Mouse (Mus musculus): ENCODE measurements at regions not wholly inside any gene's neighbourhood (a gene's known extent, or its start where the extent isn't known, plus 50 kb on each side); places are given as distances from the start of the nearest gene placed in this dataset.

DNA sequence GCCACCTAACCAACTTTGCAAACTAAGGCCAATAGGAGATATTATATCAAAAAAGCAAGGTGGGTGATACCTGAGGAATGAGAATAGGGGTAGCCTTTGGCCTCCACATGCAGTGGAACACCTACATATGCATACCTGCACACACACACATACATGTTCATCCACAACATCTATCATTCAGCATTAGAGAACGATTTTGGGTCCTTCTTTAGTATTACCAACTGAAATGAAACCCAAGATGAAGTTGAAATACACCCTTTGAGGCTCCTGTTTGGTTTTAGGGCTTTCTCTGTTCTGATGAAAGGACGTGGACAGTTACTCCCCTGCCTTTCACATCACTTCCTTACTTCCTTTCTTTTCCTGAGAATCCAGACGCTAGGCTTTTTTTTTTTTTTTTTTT, 180.9 kb downstream of the Pax3 start:
- H3K9me3 ChIP-seq (ENCODE audit: low read length) = no peaks in the 10 kb centered on the region
- no peak for TF ChIP-seq CTCF (IDR thresholded peaks at IDR 0.05)
- no peak for TF ChIP-seq EP300 (IDR thresholded peaks at IDR 0.05)
- no peak overlapping the region for H3K9ac ChIP-seq (replicated peaks; ENCODE audit: low read depth)
- no peak overlapping the region for H3K27ac ChIP-seq (ENCODE audit: low read length)
- H3K4me3 ChIP-seq (ENCODE audit: low read depth, low read length) = no peak overlapping the region
- H3K36me3 ChIP-seq (ENCODE audit: insufficient read depth, low read length) = no peaks in the 10 kb centered on the region
- no peak overlapping the region for H3K4me2 ChIP-seq (replicated peaks; ENCODE audit: low read depth, low read length)
- ATAC-seq = no peak
- no peak for DNase-seq (ENCODE audit: low spot score)
- WGBS = 26% methylated on average over 3 of the region's 3 CpGs
- H3K27me3 ChIP-seq (replicated peaks; ENCODE audit: insufficient read depth, low read length) = no peaks in the 10 kb centered on the region
- no peaks in the 10 kb centered on the region for H3K4me1 ChIP-seq (ENCODE audit: insufficient read depth, low read depth, low read length)

DNA sequence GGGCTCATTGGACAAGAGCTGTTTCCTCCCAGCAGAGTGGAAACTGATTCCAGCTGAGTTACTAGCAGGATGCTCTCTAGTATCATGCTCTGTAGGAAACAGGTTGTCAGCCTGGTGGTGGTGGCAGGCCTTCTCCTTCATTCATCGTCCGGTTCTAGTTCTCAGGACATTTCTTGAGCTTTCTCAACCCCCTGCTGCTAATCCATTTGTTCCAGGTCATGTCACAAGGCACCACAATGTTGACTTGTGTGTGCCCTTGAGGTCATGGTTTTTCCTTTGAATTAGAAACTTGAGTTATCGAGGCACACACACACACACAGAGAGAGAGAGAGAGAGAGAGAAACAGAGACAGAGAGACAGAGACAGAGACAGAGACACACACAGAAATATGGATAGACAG, 183.5 kb downstream of the Pax3 start:
- Histone ChIP-seq H3K4me1 (ENCODE audit: insufficient read depth, low read depth, low read length) (no peaks in the 10 kb centered on the region), H3K4me2 (replicated peaks; ENCODE audit: low read depth, low read length) (no peak overlapping the region), H3K27me3 (replicated peaks; ENCODE audit: insufficient read depth, low read length) (no peaks in the 10 kb centered on the region), H3K9ac (replicated peaks; ENCODE audit: low read depth) (no peak overlapping the region), H3K9me3 (ENCODE audit: low read length) (no peaks in the 10 kb centered on the region), H3K36me3 (ENCODE audit: insufficient read depth, low read length) (no peaks in the 10 kb centered on the region), H3K27ac (ENCODE audit: low read length) (no peak overlapping the region), H3K4me3 (ENCODE audit: low read depth, low read length) (no peak overlapping the region)
- TF ChIP-seq CTCF (IDR thresholded peaks at IDR 0.05) = no peak
- no peak for TF ChIP-seq EP300 (IDR thresholded peaks at IDR 0.05)
- ATAC-seq (no peak), DNase-seq (ENCODE audit: low spot score) (no peak)
- WGBS = 39% methylated on average over 3 of the region's 3 CpGs

DNA sequence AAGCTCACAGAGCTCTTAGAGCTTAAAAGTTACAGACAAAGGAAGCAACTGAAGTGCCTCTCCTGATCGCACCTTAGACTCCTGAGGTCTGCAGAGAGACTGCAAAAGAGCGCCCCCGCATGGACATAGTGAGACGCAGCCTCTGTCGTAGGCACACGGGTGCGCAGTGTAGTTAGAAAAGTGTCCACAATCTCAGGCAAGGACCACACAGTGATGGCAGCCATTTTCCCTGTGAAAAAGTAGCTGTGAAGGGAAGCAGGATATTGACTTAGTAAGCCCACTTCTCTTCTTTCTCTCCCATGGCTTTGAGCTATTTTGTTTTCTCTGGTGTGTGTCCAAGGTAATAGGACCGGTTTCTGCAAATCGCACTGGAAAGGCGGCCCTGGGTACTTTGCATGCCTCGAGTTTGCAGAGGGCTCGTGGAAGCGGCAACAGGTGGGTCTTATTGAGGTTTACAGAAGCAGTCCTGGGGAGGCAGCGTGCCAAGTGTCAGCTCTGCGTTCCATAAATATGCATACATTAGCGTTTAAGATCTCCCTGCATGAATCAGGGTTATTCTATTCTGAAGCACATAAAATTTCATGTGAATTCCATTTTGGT, 188.0 kb downstream of the Pax3 start:
- Histone ChIP-seq H3K4me2 (replicated peaks; ENCODE audit: low read depth, low read length) (no peak overlapping the region), H3K9me3 (ENCODE audit: low read length) (no peaks in the 10 kb centered on the region), H3K4me3 (ENCODE audit: low read depth, low read length) (no peak overlapping the region), H3K36me3 (ENCODE audit: insufficient read depth, low read length) (no peaks in the 10 kb centered on the region), H3K9ac (replicated peaks; ENCODE audit: low read depth) (no peak overlapping the region), H3K27ac (ENCODE audit: low read length) (no peak overlapping the region), H3K4me1 (ENCODE audit: insufficient read depth, low read depth, low read length) (no peaks in the 10 kb centered on the region), H3K27me3 (replicated peaks; ENCODE audit: insufficient read depth, low read length) (no peaks in the 10 kb centered on the region)
- whole genome bisulfite sequencing = 20% methylated on average over 16 of the region's 16 CpGs
- peak; percentile 72 for DNase-seq (ENCODE audit: low spot score)
- ATAC-seq = peak; percentile 78
- TF ChIP-seq EP300 (IDR thresholded peaks at IDR 0.05) (no peak), CTCF (IDR thresholded peaks at IDR 0.05) (peak; percentile 68)

DNA sequence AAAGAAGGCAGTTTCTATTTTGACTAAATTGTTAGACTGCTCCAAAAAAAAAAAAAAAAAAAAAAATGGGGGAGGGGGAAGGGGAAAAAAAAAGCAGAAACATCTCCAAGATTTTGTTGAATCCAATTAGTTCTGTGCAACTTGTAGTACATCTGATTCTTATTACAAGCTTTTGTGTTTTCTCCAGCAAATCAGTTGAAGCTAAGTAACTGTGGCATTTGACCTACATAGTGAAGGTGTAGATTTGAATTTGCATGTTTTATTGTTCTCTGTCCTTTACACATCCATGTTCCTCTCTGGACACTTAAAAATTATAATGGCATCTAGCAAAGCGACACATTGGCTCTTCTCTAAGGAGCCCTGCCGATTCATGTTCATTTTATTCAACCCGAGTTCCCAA, 192.6 kb downstream of the Pax3 start:
- no peak overlapping the region for H3K4me2 ChIP-seq (replicated peaks; ENCODE audit: low read depth, low read length)
- H3K9ac ChIP-seq (replicated peaks; ENCODE audit: low read depth) = no peak overlapping the region
- H3K4me1 ChIP-seq (ENCODE audit: insufficient read depth, low read depth, low read length) = no peaks in the 10 kb centered on the region
- DNase-seq (ENCODE audit: low spot score) (no peak), ATAC-seq (no peak)
- TF ChIP-seq EP300 (IDR thresholded peaks at IDR 0.05) (no peak), CTCF (IDR thresholded peaks at IDR 0.05) (no peak)
- no peak overlapping the region for H3K4me3 ChIP-seq (ENCODE audit: low read depth, low read length)
- H3K36me3 ChIP-seq (ENCODE audit: insufficient read depth, low read length) = no peaks in the 10 kb centered on the region
- no peaks in the 10 kb centered on the region for H3K9me3 ChIP-seq (ENCODE audit: low read length)
- H3K27me3 ChIP-seq (replicated peaks; ENCODE audit: insufficient read depth, low read length) = no peaks in the 10 kb centered on the region
- no peak overlapping the region for H3K27ac ChIP-seq (ENCODE audit: low read length)
- WGBS = 91% methylated on average over 3 of the region's 3 CpGs

- Histone ChIP-seq H3K27me3 (replicated peaks; ENCODE audit: insufficient read depth, low read length) (no peaks in the 10 kb centered on the region), H3K36me3 (ENCODE audit: insufficient read depth, low read length) (no peaks in the 10 kb centered on the region), H3K9ac (replicated peaks; ENCODE audit: low read depth) (no peak overlapping the region), H3K4me3 (ENCODE audit: low read depth, low read length) (no peak overlapping the region), H3K9me3 (ENCODE audit: low read length) (no peaks in the 10 kb centered on the region), H3K4me1 (ENCODE audit: insufficient read depth, low read depth, low read length) (no peaks in the 10 kb centered on the region), H3K27ac (ENCODE audit: low read length) (0 out of 2 replicates have a peak overlapping the region, but pooled peaks have one; percentile 14), H3K4me2 (replicated peaks; ENCODE audit: low read depth, low read length) (no peak overlapping the region)
- DNase-seq (ENCODE audit: low spot score) (peak; percentile 84), ATAC-seq (peak; percentile 87)
- 70% methylated on average over 3 of the region's 3 CpGs for WGBS
- TF ChIP-seq CTCF (IDR thresholded peaks at IDR 0.05) = no peak
- peak; percentile 82 for TF ChIP-seq EP300 (IDR thresholded peaks at IDR 0.05)
Observed at GRCm38 (mm10) chr1:77998727-77999126, 198.2 kb downstream of the Pax3 start.

DNA sequence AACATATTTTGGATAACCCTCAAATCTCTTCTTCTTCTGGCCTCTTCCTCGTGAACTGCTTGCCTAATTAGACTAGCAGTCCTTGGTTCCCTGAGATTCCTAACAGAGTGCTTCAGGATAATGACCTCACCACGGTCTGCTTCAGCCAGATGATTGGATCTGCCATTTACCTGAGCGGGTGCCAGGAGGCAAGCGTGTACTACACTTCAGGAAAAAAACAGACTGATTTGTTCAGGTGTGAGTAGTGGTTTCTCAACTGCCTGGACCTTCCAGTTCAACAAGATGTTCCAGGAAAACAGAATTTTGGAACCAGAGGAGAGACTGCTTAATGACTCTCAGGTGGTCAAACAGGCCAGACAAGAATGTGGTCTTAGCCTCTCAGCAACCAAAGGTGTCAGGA, 215.4 kb downstream of the Pax3 start:
- TF ChIP-seq CTCF (IDR thresholded peaks at IDR 0.05) (0 out of 2 replicates have a peak, but pooled peaks have one; percentile 1), EP300 (IDR thresholded peaks at IDR 0.05) (peak; percentile 79)
- whole genome bisulfite sequencing = 56% methylated on average over 4 of the region's 4 CpGs

DNA sequence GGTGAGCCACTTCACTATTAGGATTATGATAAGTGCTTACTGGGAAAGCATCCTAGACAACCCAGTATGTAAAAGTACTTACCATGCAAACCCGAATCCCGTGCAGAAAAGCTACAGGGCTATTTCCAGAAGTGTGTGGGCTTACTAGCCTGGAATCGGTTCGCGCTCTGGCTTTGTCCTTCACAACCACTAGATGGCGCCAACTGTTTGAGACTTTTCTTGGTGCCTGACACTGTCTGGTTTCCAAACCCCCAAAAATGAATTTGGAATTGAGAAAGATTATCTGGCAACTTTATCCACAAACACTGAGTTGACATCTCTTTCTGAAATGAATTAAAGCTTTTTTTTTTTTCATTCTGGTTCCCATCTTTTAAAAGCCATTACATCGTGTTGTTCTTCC, 218.2 kb downstream of the Pax3 start:
- 5% methylated on average over 7 of the region's 7 CpGs for WGBS

More for the DNA sequence above, 215.4 kb downstream of the Pax3 start:
- Histone ChIP-seq H3K4me3 (ENCODE audit: low read depth, low read length) (no peak overlapping the region), H3K4me1 (ENCODE audit: insufficient read depth, low read depth, low read length) (no peaks in the 10 kb centered on the region), H3K27me3 (replicated peaks; ENCODE audit: insufficient read depth, low read length) (no peaks in the 10 kb centered on the region), H3K9me3 (ENCODE audit: low read length) (no peaks in the 10 kb centered on the region), H3K9ac (replicated peaks; ENCODE audit: low read depth) (no peak overlapping the region), H3K27ac (ENCODE audit: low read length) (no peak overlapping the region), H3K36me3 (ENCODE audit: insufficient read depth, low read length) (no peaks in the 10 kb centered on the region), H3K4me2 (replicated peaks; ENCODE audit: low read depth, low read length) (no peak overlapping the region)
- peak; percentile 95 for ATAC-seq
- DNase-seq (ENCODE audit: low spot score) = peak; percentile 91

More for the DNA sequence above, 218.2 kb downstream of the Pax3 start:
- no peaks in the 10 kb centered on the region for H3K27me3 ChIP-seq (replicated peaks; ENCODE audit: insufficient read depth, low read length)
- peak; percentile 87 for TF ChIP-seq CTCF (IDR thresholded peaks at IDR 0.05)
- no peak for TF ChIP-seq EP300 (IDR thresholded peaks at IDR 0.05)
- H3K9me3 ChIP-seq (ENCODE audit: low read length) = no peaks in the 10 kb centered on the region
- H3K27ac ChIP-seq (ENCODE audit: low read length) = no peak overlapping the region
- no peak overlapping the region for H3K4me2 ChIP-seq (replicated peaks; ENCODE audit: low read depth, low read length)
- H3K9ac ChIP-seq (replicated peaks; ENCODE audit: low read depth) = no peak overlapping the region
- peak; percentile 78 for DNase-seq (ENCODE audit: low spot score)
- ATAC-seq = no peak
- H3K4me3 ChIP-seq (ENCODE audit: low read depth, low read length) = no peak overlapping the region
- H3K36me3 ChIP-seq (ENCODE audit: insufficient read depth, low read length) = no peaks in the 10 kb centered on the region
- H3K4me1 ChIP-seq (ENCODE audit: insufficient read depth, low read depth, low read length) = no peaks in the 10 kb centered on the region

All from lung, postnatal 0 days (tissue).